Mouse (Mus musculus) heart, adult 2 months (tissue): ENCODE measurements around the gene Shld2. TPM values are rescaled to one million over a fixed set of nuclear protein-coding genes. Genes with fewer than 3 reads are reported as not detected.

Experiments used
- DNase-seq, 2 experiments: peaks; one replicate each; pipeline ENCODE4 v3.0.0; 2021
- H3K27ac ChIP-seq: fragments of 200-600 bp; 2 replicates; pipeline ENCODE4 v1.8.1; 2022
- H3K27me3 ChIP-seq: fragments of 200-500 bp; 2 replicates; pipeline ENCODE4 v1.6.1; 2012; ENCODE audit warnings: mild to moderate bottlenecking, low read length, inconsistent platforms, mixed read lengths; ENCODE audit not compliant: control insufficient read depth, insufficient read depth
- H3K36me3 ChIP-seq: fragments of 200-500 bp; 2 replicates; pipeline ENCODE4 v1.6.1; 2012; ENCODE audit warnings: low read length, inconsistent platforms; ENCODE audit not compliant: control insufficient read depth, insufficient read depth
- H3K4me1 ChIP-seq: fragments of 200-500 bp; 2 replicates; pipeline ENCODE4 v1.6.1; 2011; ENCODE audit warnings: low read length; ENCODE audit not compliant: control insufficient read depth, insufficient read depth
- H3K4me3 ChIP-seq: fragments of 200-600 bp; 2 replicates; pipeline ENCODE4 v1.8.1; 2022
- H3K79me2 ChIP-seq: fragments of 200-500 bp; replicated peaks from 2 replicates; pipeline ENCODE4 v1.6.1; 2012; ENCODE audit warnings: mild to moderate bottlenecking, inconsistent platforms, low read length, moderate library complexity, mixed read lengths; ENCODE audit not compliant: control insufficient read depth, insufficient read depth
- H3K9ac ChIP-seq: fragments of 200-500 bp; 2 replicates; pipeline ENCODE4 v1.6.1; 2012; ENCODE audit warnings: low read depth, mild to moderate bottlenecking, control low read depth, inconsistent platforms, low read length, mixed read lengths
- CTCF ChIP-seq: fragments of 200-600 bp; IDR thresholded peaks from 2 replicates; pipeline ENCODE4 v1.8.1; 2022; ENCODE audit warnings: antibody characterized with exemption, mild to moderate bottlenecking, moderate library complexity
- EP300 ChIP-seq: fragments of 200-500 bp; IDR thresholded peaks from 2 replicates; pipeline ENCODE4 v1.6.1; 2011; ENCODE audit warnings: low read depth, low read length, control low read depth; ENCODE audit not compliant: insufficient read depth
- POLR2A ChIP-seq: fragments of 200-500 bp; IDR thresholded peaks from 2 replicates; pipeline ENCODE4 v1.6.1; 2011; ENCODE audit warnings: mild to moderate bottlenecking, low read depth, low read length, control low read depth; ENCODE audit not compliant: insufficient read depth
- WGBS: fragments of 180-500 bp; shearing (Covaris S2); methylation state at CpG from one replicate; pipeline ENCODE4 v1.1.7; 2018; 5-methylcytosine and 5-hydroxymethylcytosine counted together
- intact Hi-C: fragments of 180-260 bp; cut with DNase I; formaldehyde crosslinking; loops from one replicate; pipeline ENCODE4 v1.15.1; 2025
- polyA plus RNA-seq: library from polyadenylated mRNA; depleted of rRNA; stranded (reverse); fragments of >200 nt; gene quantifications from 2 replicates; pipeline ENCODE4 v1.2.3, GENCODE M21; 2012
- total RNA-seq, 2 experiments: library from RNA; stranded (reverse); gene quantifications; 2 replicates each; pipeline ENCODE4 v1.2.3; 2021

Gene Shld2
- total and polyA plus RNA-seq, 3 experiments = 2.4 to 9.9 (median 7.8) TPM

DNA sequence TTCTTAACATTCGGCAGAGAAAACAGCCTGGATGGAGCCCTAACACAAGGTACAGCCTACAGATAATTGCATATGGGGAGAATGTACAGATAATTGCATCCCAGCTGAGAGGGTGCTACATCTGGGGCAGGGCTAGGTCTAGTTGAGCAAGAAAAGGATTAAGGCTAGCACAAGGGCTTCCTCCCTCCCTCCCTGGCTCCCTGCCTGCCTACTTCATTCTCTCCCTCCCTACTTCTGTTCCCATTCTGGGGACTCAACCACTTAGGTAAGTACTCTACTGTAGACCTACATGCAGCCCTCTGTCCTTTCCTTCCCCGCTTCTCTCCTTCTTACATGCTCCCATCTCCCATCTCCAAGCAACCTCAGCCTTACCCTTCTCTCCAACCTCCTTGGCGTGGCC, 43.0 kb upstream of the Shld2 start:
- H3K27ac ChIP-seq = no peak overlapping the region
- intact Hi-C loops = loop anchor here (10.0 kb wide), 1 partner anchor 269 kb away; the partner anchor contains the start of gene Anxa8
- H3K9ac ChIP-seq = no peak overlapping the region
- peaks cover 2% of the 10 kb centered on the region; the same call in 1 of the 2 replicates for H3K4me1 ChIP-seq
- no peaks in the 10 kb centered on the region for H3K27me3 ChIP-seq
- no peaks in the 10 kb centered on the region for H3K36me3 ChIP-seq
- 88% methylated on average over 3 of the region's 3 CpGs for WGBS
- DNase-seq = no peak
- no peak overlapping the region for H3K4me3 ChIP-seq
- no peaks in the 10 kb centered on the region for H3K79me2 ChIP-seq
- TF ChIP-seq EP300 (no peak), POLR2A (no peak), CTCF (no peak)

- Histone ChIP-seq H3K27me3 (no peaks in the 10 kb centered on the region), H3K27ac (no peak overlapping the region), H3K9ac (no peak overlapping the region), H3K79me2 (no peaks in the 10 kb centered on the region), H3K4me1 (no peaks in the 10 kb centered on the region), H3K36me3 (no peaks in the 10 kb centered on the region), H3K4me3 (no peak overlapping the region)
- intact Hi-C loops = loop anchor here (10.0 kb wide), 1 partner anchor 268 kb away; the partner anchor contains the start of gene Anxa8
- WGBS = 60% methylated on average over 6 of the region's 6 CpGs
- no peak for DNase-seq
- no peak for TF ChIP-seq EP300
Measured at GRCm38 (mm10) chr14:34352523-34352922, 42.2 kb upstream of the Shld2 start.

GRCm38 (mm10) chr14:34351660-34352059, 41.4 kb upstream of the Shld2 start:
- Histone ChIP-seq H3K4me3 (no peak overlapping the region), H3K36me3 (no peaks in the 10 kb centered on the region), H3K9ac (no peak overlapping the region), H3K27me3 (no peaks in the 10 kb centered on the region), H3K79me2 (no peaks in the 10 kb centered on the region), H3K4me1 (no peaks in the 10 kb centered on the region), H3K27ac (no peak overlapping the region)
- intact Hi-C loops = loop anchor here (10.0 kb wide), 1 partner anchor 267 kb away; the partner anchor contains the start of gene Anxa8
- 70% methylated on average over 3 of the region's 3 CpGs for WGBS
- DNase-seq = no peak
- TF ChIP-seq POLR2A (no peak), EP300 (no peak), CTCF (no peak)

DNA sequence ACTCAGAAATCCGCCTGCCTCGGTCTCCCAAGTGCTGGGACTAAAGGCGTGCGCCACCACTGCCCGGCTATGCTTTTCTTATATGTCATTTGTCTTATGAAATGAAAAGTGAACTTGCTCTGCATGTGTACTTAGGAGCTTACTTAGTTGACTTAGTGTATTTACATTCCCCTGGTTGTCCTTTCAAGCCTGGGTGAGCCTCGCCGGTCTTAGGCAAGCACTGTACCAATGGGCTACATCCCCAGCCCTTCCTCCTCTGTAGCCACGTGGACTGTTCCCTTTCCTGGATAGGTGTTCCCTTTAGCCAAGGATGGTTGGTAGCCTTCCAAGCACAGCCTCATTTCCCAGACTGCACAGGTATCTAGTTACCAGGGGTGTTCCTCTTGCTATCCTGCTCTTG, 38.7 kb upstream of the Shld2 start:
- no peaks in the 10 kb centered on the region for H3K79me2 ChIP-seq
- H3K9ac ChIP-seq = no peak overlapping the region
- TF ChIP-seq POLR2A (no peak), CTCF (no peak), EP300 (no peak)
- H3K27me3 ChIP-seq = no peaks in the 10 kb centered on the region
- no peak for DNase-seq
- H3K27ac ChIP-seq = no peak overlapping the region
- H3K4me1 ChIP-seq = no peaks in the 10 kb centered on the region
- no peaks in the 10 kb centered on the region for H3K36me3 ChIP-seq
- intact Hi-C loops = no loop called here
- 81% methylated on average over 8 of the region's 8 CpGs for whole genome bisulfite sequencing
- no peak overlapping the region for H3K4me3 ChIP-seq

GRCm38 (mm10) chr14:34348301-34348700, 38.0 kb upstream of the Shld2 start:
- Histone ChIP-seq H3K4me3 (no peak overlapping the region), H3K27me3 (no peaks in the 10 kb centered on the region), H3K27ac (no peak overlapping the region), H3K4me1 (no peaks in the 10 kb centered on the region), H3K79me2 (no peaks in the 10 kb centered on the region), H3K36me3 (no peaks in the 10 kb centered on the region), H3K9ac (no peak overlapping the region)
- 73% methylated on average over 7 of the region's 7 CpGs for WGBS
- no peak for DNase-seq
- intact Hi-C loops = no loop called here
- no peak for TF ChIP-seq POLR2A
- TF ChIP-seq EP300 = no peak
- no peak for TF ChIP-seq CTCF

- Histone ChIP-seq H3K4me1 (no peaks in the 10 kb centered on the region), H3K9ac (no peak overlapping the region), H3K4me3 (no peak overlapping the region), H3K27me3 (no peaks in the 10 kb centered on the region), H3K27ac (no peak overlapping the region), H3K36me3 (peaks cover under 1% of the 10 kb centered on the region; the same call in 1 of the 2 replicates), H3K79me2 (no peaks in the 10 kb centered on the region)
- TF ChIP-seq EP300 (no peak), CTCF (no peak)
- intact Hi-C loops = no loop called here
- 89% methylated on average over 5 of the region's 5 CpGs for WGBS
- no peak for DNase-seq
Measured at GRCm38 (mm10) chr14:34347084-34347483, 36.8 kb upstream of the Shld2 start.
